Mouse (Mus musculus) midbrain, embryonic 10.5 days (tissue): ENCODE measurements at regions not wholly inside any gene's neighbourhood (a gene's known extent, or its start where the extent isn't known, plus 50 kb on each side); places are given as distances from the start of the nearest gene placed in this dataset.

Source experiments
- DNase-seq: peaks from one replicate; pipeline ENCODE4 v3.0.0-alpha.2; 2017; ENCODE audit warnings: low spot score
- H3K27ac ChIP-seq: fragments of 300-500 bp; sonication (generic); replicated peaks from 2 replicates; pipeline ENCODE4 v1.5.1; 2016; ENCODE audit warnings: mild to moderate bottlenecking
- H3K27me3 ChIP-seq: fragments of 300-500 bp; sonication (generic); 2 replicates; pipeline ENCODE4 v1.6.1; 2016; ENCODE audit warnings: low read depth, mild to moderate bottlenecking; ENCODE audit not compliant: poor library complexity, severe bottlenecking
- H3K36me3 ChIP-seq: fragments of 300-500 bp; sonication (generic); 2 replicates; pipeline ENCODE4 v1.6.1; 2016; ENCODE audit warnings: mild to moderate bottlenecking, moderate library complexity
- H3K4me1 ChIP-seq: fragments of 300-500 bp; sonication (generic); 2 replicates; pipeline ENCODE4 v1.6.1; 2016
- H3K4me3 ChIP-seq: fragments of 300-500 bp; sonication (generic); 2 replicates; pipeline ENCODE4 v1.5.1; 2016; ENCODE audit warnings: mild to moderate bottlenecking, moderate library complexity
- H3K9me3 ChIP-seq: fragments of 300-500 bp; sonication (generic); replicated peaks from 2 replicates; pipeline ENCODE4 v1.6.1; 2016; ENCODE audit warnings: mild to moderate bottlenecking
- WGBS: fragments of 180-500 bp; shearing (Covaris S2); methylation state at CpG from one replicate; pipeline ENCODE4 v1.1.7; 2016; 5-methylcytosine and 5-hydroxymethylcytosine counted together

DNA sequence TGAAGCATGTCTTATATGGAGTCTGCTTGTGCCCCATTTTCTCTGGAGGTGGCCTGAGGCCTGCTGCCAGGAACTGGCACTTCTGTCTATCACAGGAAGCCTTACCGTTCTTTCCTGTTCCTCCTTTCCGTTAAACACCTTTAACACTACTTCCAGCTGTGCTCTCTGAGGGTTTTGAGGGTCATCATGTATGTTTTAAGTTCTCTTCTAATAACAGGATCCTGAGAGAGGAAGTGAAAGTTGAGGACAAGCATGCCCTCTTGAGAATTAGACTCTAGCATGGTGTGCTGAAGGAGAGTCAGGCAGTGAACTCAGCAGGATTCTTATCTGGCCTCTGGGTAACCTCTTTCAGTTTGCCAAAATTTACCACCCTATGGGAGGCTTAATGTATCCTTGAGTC is 418.0 kb upstream of the 9430069I07Rik start:
- no peak overlapping the region for H3K4me3 ChIP-seq
- WGBS, result 92% methylated on average over 2 of the region's 2 CpGs
- H3K27ac ChIP-seq, result no peak overlapping the region
- H3K27me3 ChIP-seq, result no peaks in the 10 kb centered on the region
- no peaks in the 10 kb centered on the region for H3K4me1 ChIP-seq
- DNase-seq, result no peak
- no peaks in the 10 kb centered on the region for H3K9me3 ChIP-seq
- H3K36me3 ChIP-seq, result no peaks in the 10 kb centered on the region

DNA sequence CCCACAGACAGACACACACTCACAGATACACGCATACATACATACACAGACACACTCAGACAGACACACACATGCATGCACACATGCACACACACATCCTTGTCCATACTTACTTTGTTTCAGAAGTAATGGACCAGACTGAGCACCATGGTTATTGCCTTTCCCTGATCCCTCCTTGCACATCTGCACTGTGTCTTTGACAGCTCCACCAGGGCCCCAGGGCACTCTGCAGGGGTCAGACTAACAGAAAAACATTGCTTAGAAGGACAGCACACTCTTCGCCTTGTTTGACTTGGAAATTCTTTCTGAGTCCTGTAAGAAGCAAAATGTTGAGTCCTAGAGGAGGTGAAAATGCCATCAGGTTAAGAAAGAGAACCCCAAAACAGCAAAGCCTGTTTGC is 394.1 kb upstream of the 9430069I07Rik start:
- WGBS, result 64% methylated on average over 2 of the region's 2 CpGs
- Histone ChIP-seq H3K27me3 (no peaks in the 10 kb centered on the region), H3K9me3 (no peaks in the 10 kb centered on the region), H3K4me3 (no peak overlapping the region), H3K4me1 (no peaks in the 10 kb centered on the region), H3K27ac (no peak overlapping the region), H3K36me3 (no peaks in the 10 kb centered on the region)
- no peak for DNase-seq

DNA sequence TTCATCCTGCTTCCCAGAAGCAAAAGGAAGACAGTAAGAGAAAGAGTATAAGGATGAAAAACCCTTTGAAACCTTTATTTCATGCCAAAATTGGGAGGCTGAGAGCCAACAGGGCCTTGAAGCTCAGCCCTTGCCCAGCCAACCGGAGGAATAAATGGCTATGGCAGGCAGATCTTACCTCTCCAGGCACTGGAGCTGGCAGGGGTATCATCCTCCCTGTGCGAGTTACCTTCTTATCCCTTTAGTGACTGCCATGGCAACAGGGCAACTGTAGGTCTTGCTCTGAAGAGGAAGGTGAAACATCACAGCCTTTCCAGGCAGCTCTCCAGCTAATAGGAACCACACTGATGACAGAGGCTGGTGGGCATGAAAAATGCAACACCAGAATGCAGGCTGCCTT is 393.3 kb upstream of the 9430069I07Rik start:
- no peaks in the 10 kb centered on the region for H3K9me3 ChIP-seq
- no peaks in the 10 kb centered on the region for H3K36me3 ChIP-seq
- no peaks in the 10 kb centered on the region for H3K4me1 ChIP-seq
- WGBS, result 70% methylated on average over 2 of the region's 2 CpGs
- no peak for DNase-seq
- H3K27me3 ChIP-seq, result no peaks in the 10 kb centered on the region
- no peak overlapping the region for H3K27ac ChIP-seq
- H3K4me3 ChIP-seq, result no peak overlapping the region

DNA sequence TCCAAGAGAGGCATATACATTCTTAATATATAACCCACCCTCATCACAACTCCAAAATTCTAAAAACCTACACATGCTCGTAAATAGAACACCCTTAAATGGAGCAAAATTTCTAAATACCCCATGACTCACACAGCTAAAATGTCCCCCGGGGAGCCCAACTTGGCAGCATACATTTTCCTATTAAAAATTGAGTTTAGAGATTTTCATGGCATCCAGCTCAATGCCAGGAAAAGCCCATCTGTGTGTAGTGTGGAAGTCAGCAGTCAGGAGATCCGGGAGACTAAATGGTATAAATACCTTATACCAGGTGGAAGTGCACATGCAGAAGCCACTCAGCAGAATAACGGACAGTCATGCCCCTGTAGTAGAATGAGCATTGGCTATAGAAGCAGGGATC is 389.4 kb upstream of the 9430069I07Rik start:
- no peaks in the 10 kb centered on the region for H3K4me1 ChIP-seq
- 87% methylated on average over 4 of the region's 4 CpGs for WGBS
- no peak overlapping the region for H3K4me3 ChIP-seq

DNA sequence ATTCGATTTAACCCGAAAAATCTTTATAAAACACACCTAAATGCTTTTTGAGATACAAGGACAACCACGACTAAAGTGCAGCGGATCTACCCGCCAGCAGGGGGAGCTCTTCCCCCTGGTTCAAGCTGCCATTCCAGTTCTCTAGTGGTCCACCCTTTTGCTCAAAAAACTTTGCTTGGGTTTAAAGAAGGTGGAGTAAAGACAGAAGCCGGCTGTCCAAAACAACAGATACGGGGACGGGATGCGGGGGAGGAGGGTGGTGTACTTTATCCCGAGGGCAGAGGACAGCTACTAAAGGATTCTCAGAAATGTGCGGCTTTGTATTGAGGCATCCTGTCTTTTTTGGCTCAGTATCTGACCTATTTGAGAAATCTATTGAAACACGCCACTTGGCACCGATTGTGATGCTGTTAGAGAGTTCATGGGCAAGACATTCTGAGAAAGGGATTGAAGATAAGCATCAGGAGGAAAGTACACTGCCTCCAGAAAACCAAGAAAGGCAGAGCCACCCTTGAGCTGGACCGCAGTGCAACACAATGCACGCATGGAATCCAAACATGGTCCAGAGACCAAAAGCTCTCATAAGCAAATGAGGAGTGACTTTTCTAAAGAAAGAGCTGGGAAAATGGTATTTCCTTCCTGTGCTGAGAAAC is 385.6 kb upstream of the 9430069I07Rik start:
- Histone ChIP-seq H3K9me3 (no peaks in the 10 kb centered on the region), H3K4me1 (no peaks in the 10 kb centered on the region), H3K36me3 (no peaks in the 10 kb centered on the region), H3K27me3 (no peaks in the 10 kb centered on the region), H3K4me3 (no peak overlapping the region), H3K27ac (no peak overlapping the region)
- 45% methylated on average over 15 of the region's 15 CpGs for WGBS
- DNase-seq, result peak; percentile 38

More for the DNA sequence above, 389.4 kb upstream of the 9430069I07Rik start:
- Histone ChIP-seq H3K27me3 (no peaks in the 10 kb centered on the region), H3K27ac (no peak overlapping the region), H3K36me3 (no peaks in the 10 kb centered on the region), H3K9me3 (no peaks in the 10 kb centered on the region)
- DNase-seq, result no peak

DNA sequence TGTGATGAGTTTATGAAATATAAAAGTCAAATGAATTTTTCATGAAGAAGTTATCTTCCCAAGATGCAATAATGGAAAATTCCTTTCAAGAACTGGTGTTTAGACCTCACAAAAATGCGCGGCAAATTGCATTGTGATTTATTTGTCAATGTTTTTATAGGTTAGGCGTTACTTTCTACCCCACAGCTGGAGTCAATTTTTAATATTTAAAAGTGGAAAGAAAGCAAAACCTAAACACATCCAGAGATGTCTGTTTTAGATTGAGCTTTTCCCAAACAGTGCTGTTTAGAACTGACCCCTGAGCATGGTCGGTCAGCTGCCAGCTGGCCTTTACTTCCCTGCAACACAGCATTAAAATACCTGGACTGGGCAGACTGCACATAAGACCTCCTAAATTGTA is 383.8 kb upstream of the 9430069I07Rik start:
- no peak for DNase-seq
- Histone ChIP-seq H3K36me3 (no peaks in the 10 kb centered on the region), H3K4me1 (no peaks in the 10 kb centered on the region), H3K27me3 (no peaks in the 10 kb centered on the region), H3K9me3 (no peaks in the 10 kb centered on the region), H3K4me3 (no peak overlapping the region), H3K27ac (no peak overlapping the region)
- 78% methylated on average over 4 of the region's 4 CpGs for WGBS
